Comparison of ENCODE assay signal across 8 mouse cellular contexts in genomic region chr8:121080361-121081090, GRCm38 (mm10). TPM values are rescaled to one million over a fixed set of nuclear protein-coding genes. Genes with fewer than 3 reads are reported as not detected.
DNase-seq lines count a peak whose midpoint lies in the region; ATAC-seq lines count a peak whose summit lies in the region.
"Had no signal": no experiment of that assay in that cellular context is flagged by ENCODE, and none has a peak within 500 bp of the region (broad histone marks: within the 10 kb centered on the region; RNA-seq: fewer than 3 reads in every experiment).

No protein-coding gene starts in this region.

- no peak overlapping the region for H3K9ac ChIP-seq in hindbrain, embryonic 11.5 days (ENCODE audit: low read depth, low read length)
- no peak overlapping the region for H3K9ac ChIP-seq in hindbrain, embryonic 14.5 days
- H3K9ac ChIP-seq in neural tube, embryonic 15.5 days (replicated peaks), result no peak overlapping the region
- no peak overlapping the region for H3K9ac ChIP-seq in limb, embryonic 12.5 days (replicated peaks)

- peak; percentile 56 for DNase-seq in hindbrain, embryonic 11.5 days (ENCODE audit: low spot score)
- no peak for DNase-seq in hindbrain, embryonic 14.5 days (ENCODE audit: low spot score)
- DNase-seq in neural tube, embryonic 10.5 days (ENCODE audit: extremely low spot score, low spot score), result peak; percentile 61
- DNase-seq in right cerebral cortex, postnatal 10 days (ENCODE audit: low spot score in 2 of 2), result no peak
- DNase-seq in layer of hippocampus, adult 9-11 months, result no peak

- H3K27me3 ChIP-seq in hindbrain, embryonic 11.5 days (ENCODE audit: control insufficient read depth, insufficient read depth, low read length), result peaks cover 99% of the 10 kb centered on the region
- H3K27me3 ChIP-seq in hindbrain, embryonic 14.5 days (ENCODE audit: control insufficient read depth, insufficient read depth, low read length), result peaks cover 99% of the 10 kb centered on the region
- peaks cover 98% of the 10 kb centered on the region for H3K27me3 ChIP-seq in neural tube, embryonic 15.5 days (replicated peaks)
- peaks cover 100% of the 10 kb centered on the region for H3K27me3 ChIP-seq in limb, embryonic 12.5 days

- under 1% methylated on average over 49 of the region's 49 CpGs for WGBS in hindbrain, embryonic 11.5 days
- under 1% methylated on average over 49 of the region's 49 CpGs for WGBS in hindbrain, embryonic 14.5 days
- WGBS in neural tube, embryonic 15.5 days, result under 1% methylated on average over 49 of the region's 49 CpGs
- WGBS in limb, embryonic 12.5 days, result under 1% methylated on average over 49 of the region's 49 CpGs

- no peaks in the 10 kb centered on the region for H3K36me3 ChIP-seq in hindbrain, embryonic 11.5 days (ENCODE audit: control insufficient read depth, insufficient read depth, low read length)
- no peaks in the 10 kb centered on the region for H3K36me3 ChIP-seq in hindbrain, embryonic 14.5 days (replicated peaks; ENCODE audit: control insufficient read depth, insufficient read depth)
- no peaks in the 10 kb centered on the region for H3K36me3 ChIP-seq in neural tube, embryonic 15.5 days
- H3K36me3 ChIP-seq in limb, embryonic 12.5 days, result no peaks in the 10 kb centered on the region

- H3K9me3 ChIP-seq in hindbrain, embryonic 11.5 days (ENCODE audit: control insufficient read depth, low read length), result no peaks in the 10 kb centered on the region
- no peaks in the 10 kb centered on the region for H3K9me3 ChIP-seq in hindbrain, embryonic 14.5 days (ENCODE audit: control insufficient read depth, low read length)
- 0 out of 2 replicates have a peak, but pooled peaks cover 4% of the 10 kb centered on the region for H3K9me3 ChIP-seq in neural tube, embryonic 15.5 days (replicated peaks)
- no peaks in the 10 kb centered on the region for H3K9me3 ChIP-seq in limb, embryonic 12.5 days

- ATAC-seq in hindbrain, embryonic 11.5 days (ENCODE audit: low FRiP score), result no peak
- ATAC-seq in hindbrain, embryonic 14.5 days (ENCODE audit: low FRiP score), result no peak
- ATAC-seq in neural tube, embryonic 15.5 days (ENCODE audit: low FRiP score), result no peak
- no peak for ATAC-seq in limb, embryonic 12.5 days (ENCODE audit: insufficient number of reproducible peaks, insufficient read depth, low FRiP score, low TSS enrichment, low read depth)
- ATAC-seq: activated CD4-positive, CD25-positive, alpha-beta regulatory T cell, adult 4 months had no signal

- H3K4me3 ChIP-seq in hindbrain, embryonic 11.5 days (ENCODE audit: low read depth, low read length), result no peak overlapping the region
- H3K4me3 ChIP-seq in hindbrain, embryonic 14.5 days (replicated peaks; ENCODE audit: low read length), result no peak overlapping the region
- no peak overlapping the region; the same call in 1 of the 2 replicates for H3K4me3 ChIP-seq in neural tube, embryonic 15.5 days (replicated peaks)
- H3K4me3 ChIP-seq in limb, embryonic 12.5 days (replicated peaks), result peak overlapping the region; percentile 25

- H3K4me1 ChIP-seq in hindbrain, embryonic 11.5 days (replicated peaks; ENCODE audit: control insufficient read depth, insufficient read depth, low read length), result peaks cover 13% of the 10 kb centered on the region
- H3K4me1 ChIP-seq in hindbrain, embryonic 14.5 days (replicated peaks; ENCODE audit: control insufficient read depth, insufficient read depth, low read length), result peaks cover 21% of the 10 kb centered on the region; the same call in 1 of the 2 replicates
- peaks cover 25% of the 10 kb centered on the region for H3K4me1 ChIP-seq in neural tube, embryonic 15.5 days
- peaks cover 37% of the 10 kb centered on the region for H3K4me1 ChIP-seq in limb, embryonic 12.5 days (replicated peaks)

- no peak overlapping the region for H3K27ac ChIP-seq in hindbrain, embryonic 11.5 days (ENCODE audit: low read depth, low read length)
- no peak overlapping the region for H3K27ac ChIP-seq in hindbrain, embryonic 14.5 days
- no peak overlapping the region for H3K27ac ChIP-seq in neural tube, embryonic 15.5 days (replicated peaks)
- no peak overlapping the region for H3K27ac ChIP-seq in limb, embryonic 12.5 days

- no peak overlapping the region for H3K4me2 ChIP-seq in hindbrain, embryonic 11.5 days (replicated peaks; ENCODE audit: low read depth, low read length)
- H3K4me2 ChIP-seq in hindbrain, embryonic 14.5 days (replicated peaks), result no peak overlapping the region
- no peak overlapping the region for H3K4me2 ChIP-seq in neural tube, embryonic 15.5 days
- peak overlapping the region; percentile 23; the same call in 1 of the 2 replicates for H3K4me2 ChIP-seq in limb, embryonic 12.5 days

RNA-seq across cellular contexts. Expression of gene Foxf1, which starts 3.7 kb away (rescaled TPM):
- polyA plus RNA-seq in hindbrain, embryonic 11.5 days (2014; fragmentation: Nextera tagmentation; extraction: Ambion mirVana), result 2.1 and 2.3 TPM in 2 replicates
- polyA plus RNA-seq in hindbrain, embryonic 14.5 days (2014; fragmentation: Nextera tagmentation; extraction: Ambion mirVana), result 1.1 and 1.7 TPM in 2 replicates
- polyA plus RNA-seq in neural tube, embryonic 15.5 days (2015; fragmentation: Nextera tagmentation; extraction: Ambion mirVana), result 1.6 and 15.7 TPM in 2 replicates
- 0.33 and 1.4 TPM in 2 replicates for polyA plus RNA-seq in limb, embryonic 12.5 days (2016; fragmentation: Nextera tagmentation; extraction: Ambion mirVana)
- polyA plus RNA-seq: activated CD4-positive, CD25-positive, alpha-beta regulatory T cell, adult 4 months had no signal

RNA-seq across cellular contexts. Expression of gene Mthfsd, which starts 27.7 kb away (rescaled TPM):
- polyA plus RNA-seq in hindbrain, embryonic 11.5 days (2014; fragmentation: Nextera tagmentation; extraction: Ambion mirVana), result 53.5 and 56.1 TPM in 2 replicates
- 34.6 and 45.6 TPM in 2 replicates for polyA plus RNA-seq in hindbrain, embryonic 14.5 days (2014; fragmentation: Nextera tagmentation; extraction: Ambion mirVana)
- polyA plus RNA-seq in neural tube, embryonic 15.5 days (2015; fragmentation: Nextera tagmentation; extraction: Ambion mirVana), result 50.6 and 52.5 TPM in 2 replicates
- polyA plus RNA-seq in limb, embryonic 12.5 days (2016; fragmentation: Nextera tagmentation; extraction: Ambion mirVana), result 68.3 and 71.7 TPM in 2 replicates

RNA-seq across cellular contexts. Expression of gene Foxc2, which starts 35.4 kb away (rescaled TPM):
- 6.8 and 8.0 TPM in 2 replicates for polyA plus RNA-seq in hindbrain, embryonic 11.5 days (2014; fragmentation: Nextera tagmentation; extraction: Ambion mirVana)
- polyA plus RNA-seq in hindbrain, embryonic 14.5 days (2014; fragmentation: Nextera tagmentation; extraction: Ambion mirVana), result 2.9 and 3.1 TPM in 2 replicates
- polyA plus RNA-seq in neural tube, embryonic 15.5 days (2015; fragmentation: Nextera tagmentation; extraction: Ambion mirVana), result 3.4 TPM in 2 replicates
- 6.0 and 8.6 TPM in 2 replicates for polyA plus RNA-seq in limb, embryonic 12.5 days (2016; fragmentation: Nextera tagmentation; extraction: Ambion mirVana)
- polyA plus RNA-seq: activated CD4-positive, CD25-positive, alpha-beta regulatory T cell, adult 4 months had no signal

RNA-seq across cellular contexts. Expression of gene Foxl1, which starts 47.2 kb away (rescaled TPM):
- 0.73 and 1.9 TPM in 2 replicates for polyA plus RNA-seq in hindbrain, embryonic 11.5 days (2014; fragmentation: Nextera tagmentation; extraction: Ambion mirVana)
- 0.12 and 0.25 TPM in 2 replicates for polyA plus RNA-seq in hindbrain, embryonic 14.5 days (2014; fragmentation: Nextera tagmentation; extraction: Ambion mirVana)
- 0.15 and 0.51 TPM in 2 replicates for polyA plus RNA-seq in neural tube, embryonic 15.5 days (2015; fragmentation: Nextera tagmentation; extraction: Ambion mirVana)
- polyA plus RNA-seq in limb, embryonic 12.5 days (2016; fragmentation: Nextera tagmentation; extraction: Ambion mirVana), result 0.08 TPM in 2 replicates
- polyA plus RNA-seq: activated CD4-positive, CD25-positive, alpha-beta regulatory T cell, adult 4 months had no signal

Comparison
In these comparisons a context has a peak if more than half of its experiments do, and no peak if none do; other contexts are left out.
1. DNase-seq: peak in hindbrain, embryonic 11.5 days (single experiment) and neural tube, embryonic 10.5 days (single experiment); none in hindbrain, embryonic 14.5 days (single experiment), right cerebral cortex, postnatal 10 days (0 of 2) and layer of hippocampus, adult 9-11 months (single experiment).